Mouse (Mus musculus) liver, adult 2 months (tissue): ENCODE measurements around the gene Rapgef2.

ENCODE experiments used
- CTCF ChIP-seq: fragments of 200-500 bp; IDR thresholded peaks from 2 replicates; pipeline ENCODE4 v1.5.1; 2011; ENCODE audit warnings: low read depth, low read length, control low read depth
- POLR2A ChIP-seq: fragments of 200-500 bp; IDR thresholded peaks from 2 replicates; pipeline ENCODE4 v1.6.1; 2011; ENCODE audit warnings: low read length, control low read depth; ENCODE audit not compliant: insufficient read depth; ENCODE audit errors: extremely low read depth

DNA sequence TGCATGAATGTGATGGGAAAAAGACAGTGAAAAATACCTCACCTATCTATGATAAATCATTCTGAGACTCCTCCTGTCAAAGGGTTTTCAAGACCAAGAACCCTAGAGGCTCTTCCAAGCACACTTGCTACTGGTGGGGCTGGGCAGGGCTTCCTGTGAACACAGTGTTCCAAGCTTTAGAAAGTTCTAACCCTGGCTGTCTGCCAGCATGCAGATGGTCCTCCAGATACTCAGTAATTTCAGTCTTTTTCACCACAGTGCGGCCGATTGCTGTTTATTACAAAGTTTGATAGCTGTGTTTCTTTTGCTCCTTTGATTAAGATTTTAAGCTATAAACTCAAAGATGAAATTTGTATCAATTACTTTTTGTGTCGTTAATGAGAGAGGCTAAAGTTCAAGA, 83.1 kb downstream of the Rapgef2 start:
- TF ChIP-seq CTCF = no peak
- no peak for TF ChIP-seq POLR2A
